Mouse (Mus musculus) kidney, adult 2 months (tissue): ENCODE data around the gene Dnajb12. TPM values are rescaled to one million over a fixed set of nuclear protein-coding genes. Genes with fewer than 3 reads are reported as not detected.
"Not testable (repeated sequence)": the region's sequence is repeated elsewhere in the genome, so short reads cannot be mapped to it uniquely, and the experiment has no call there.

Source experiments
- DNase-seq: peaks from one replicate; pipeline ENCODE4 v3.0.0; 2021
- H3K27ac ChIP-seq: fragments of 200-500 bp; 2 replicates; pipeline ENCODE4 v1.5.1; 2012; ENCODE audit warnings: low read depth, low read length, control low read depth, inconsistent platforms; ENCODE audit not compliant: insufficient read depth
- H3K27me3 ChIP-seq: fragments of 200-500 bp; replicated peaks from 2 replicates; pipeline ENCODE4 v1.6.1; 2012; ENCODE audit warnings: mild to moderate bottlenecking, moderate library complexity, low read length, inconsistent platforms; ENCODE audit not compliant: control insufficient read depth, insufficient read depth
- H3K36me3 ChIP-seq: fragments of 200-500 bp; 2 replicates; pipeline ENCODE4 v1.6.1; 2012; ENCODE audit warnings: mild to moderate bottlenecking, moderate library complexity, low read length, inconsistent platforms; ENCODE audit not compliant: control insufficient read depth, insufficient read depth
- H3K4me1 ChIP-seq: fragments of 200-500 bp; 2 replicates; pipeline ENCODE4 v1.6.1; 2011; ENCODE audit warnings: low read length; ENCODE audit not compliant: control insufficient read depth, insufficient read depth
- H3K4me3 ChIP-seq: fragments of 200-500 bp; 2 replicates; pipeline ENCODE4 v1.5.1; 2011; ENCODE audit warnings: mild to moderate bottlenecking, low read depth, low read length, control low read depth; ENCODE audit not compliant: insufficient read depth
- CTCF ChIP-seq: fragments of 200-500 bp; conservative IDR thresholded peaks from 2 replicates; pipeline ENCODE4 v1.5.1; 2011; ENCODE audit warnings: low read depth, mild to moderate bottlenecking, control low read depth, low read length, moderate library complexity, mixed read lengths; ENCODE audit not compliant: insufficient read depth, insufficient read length
- POLR2A ChIP-seq: fragments of 200-500 bp; IDR thresholded peaks from one replicate; pipeline ENCODE4 v1.6.1; 2011; ENCODE audit warnings: low read depth, low read length, control low read depth
- WGBS: fragments of 180-500 bp; shearing (Covaris S2); methylation state at CpG from one replicate; pipeline ENCODE4 v1.1.7; 2018; 5-methylcytosine and 5-hydroxymethylcytosine counted together
- polyA plus RNA-seq: library from polyadenylated mRNA; depleted of rRNA; stranded (reverse); fragments of >200 nt; gene quantifications from 2 replicates; pipeline ENCODE4 v1.2.3, GENCODE M21; 2012

Dnajb12 gene
- polyA plus RNA-seq, 1 experiment, result 85.8 TPM

GRCm38 (mm10) chr10:59873206-59873605 is 6.2 kb upstream of the Dnajb12 start:
- Histone ChIP-seq H3K27ac (no peak overlapping the region), H3K4me3 (no peak overlapping the region), H3K27me3 (no peaks in the 10 kb centered on the region), H3K4me1 (no peaks in the 10 kb centered on the region), H3K36me3 (no peaks in the 10 kb centered on the region)
- DNase-seq, result no peak
- TF ChIP-seq POLR2A (no peak), CTCF (no peak)
- 94% methylated on average over 5 of the region's 5 CpGs for WGBS

- no peak overlapping the region for H3K27ac ChIP-seq
- H3K4me3 ChIP-seq, result no peak overlapping the region
- TF ChIP-seq CTCF (no peak), POLR2A (no peak)
- H3K27me3 ChIP-seq, result no peaks in the 10 kb centered on the region
- DNase-seq, result no peak
- H3K36me3 ChIP-seq, result no peaks in the 10 kb centered on the region
- H3K4me1 ChIP-seq, result no peaks in the 10 kb centered on the region
- 71% methylated on average over 5 of the region's 5 CpGs for WGBS
These were observed 5.7 kb upstream of the Dnajb12 start for GRCm38 (mm10) chr10:59873613-59874012.

- H3K27me3 ChIP-seq, result no peaks in the 10 kb centered on the region
- H3K4me3 ChIP-seq, result no peak overlapping the region
- 47% methylated on average over 1 of the region's 1 CpGs for WGBS
- H3K36me3 ChIP-seq, result no peaks in the 10 kb centered on the region
- TF ChIP-seq POLR2A (no peak), CTCF (no peak)
- H3K4me1 ChIP-seq, result no peaks in the 10 kb centered on the region
- H3K27ac ChIP-seq, result no peak overlapping the region
- no peak for DNase-seq
These were observed 4.0 kb upstream of the Dnajb12 start for GRCm38 (mm10) chr10:59875396-59875795.

DNA sequence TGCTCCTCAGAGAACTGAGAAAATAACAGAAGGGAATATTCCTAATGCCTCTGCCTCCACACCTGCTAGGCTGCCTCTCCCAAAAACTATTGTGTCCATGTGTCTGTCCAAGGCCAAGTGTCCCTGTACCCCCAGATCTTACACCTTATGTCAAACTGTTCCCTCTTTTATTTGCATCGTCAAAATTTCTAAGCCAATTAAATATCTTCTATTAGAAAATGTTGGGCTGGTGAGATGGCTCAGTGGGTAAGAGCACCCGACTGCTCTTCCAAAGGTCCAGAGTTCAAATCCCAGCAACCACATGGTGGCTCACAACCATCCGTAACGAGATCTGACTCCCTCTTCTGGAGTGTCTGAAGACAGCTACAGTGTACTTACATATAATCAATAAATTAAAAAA is 2.7 kb upstream of the Dnajb12 start:
- DNase-seq, H3K4me1 ChIP-seq, H3K27me3 ChIP-seq, H3K36me3 ChIP-seq, H3K4me3 ChIP-seq, H3K27ac ChIP-seq: not testable (repeated sequence)
- WGBS, result 84% methylated on average over 4 of the region's 4 CpGs

GRCm38 (mm10) chr10:59877421-59878117 is 1.8 kb upstream of the Dnajb12 start:
- DNase-seq, result no peak
- TF ChIP-seq POLR2A, result no peak
- no peak for TF ChIP-seq CTCF
- WGBS, result 70% methylated on average over 15 of the region's 15 CpGs
- H3K4me3 ChIP-seq, result no peak overlapping the region
- H3K36me3 ChIP-seq, result no peaks in the 10 kb centered on the region
- peaks cover 11% of the 10 kb centered on the region; the same call in 1 of the 2 replicates for H3K4me1 ChIP-seq
- no peaks in the 10 kb centered on the region for H3K27me3 ChIP-seq
- no peak overlapping the region for H3K27ac ChIP-seq

GRCm38 (mm10) chr10:59878823-59879222 is 533 bp upstream of the Dnajb12 start:
- Histone ChIP-seq H3K27me3 (no peaks in the 10 kb centered on the region), H3K27ac (peak overlapping the region; percentile 64), H3K4me1 (peaks cover 14% of the 10 kb centered on the region; the same call in 1 of the 2 replicates), H3K36me3 (no peaks in the 10 kb centered on the region), H3K4me3 (peak overlapping the region; percentile 83)
- 9% methylated on average over 5 of the region's 5 CpGs for WGBS
- DNase-seq, result no peak
- no peak for TF ChIP-seq POLR2A
- no peak for TF ChIP-seq CTCF

- H3K36me3 ChIP-seq, result no peaks in the 10 kb centered on the region
- no peaks in the 10 kb centered on the region for H3K27me3 ChIP-seq
- DNase-seq, result no peak
- peaks cover 26% of the 10 kb centered on the region for H3K4me1 ChIP-seq
- peak overlapping the region; percentile 98 for H3K27ac ChIP-seq
- TF ChIP-seq POLR2A, result no peak
- under 1% methylated on average over 13 of the region's 13 CpGs for WGBS
- peak overlapping the region; percentile 83 for H3K4me3 ChIP-seq
These were observed 652 bp downstream of the Dnajb12 start for GRCm38 (mm10) chr10:59880029-59880386.

DNA sequence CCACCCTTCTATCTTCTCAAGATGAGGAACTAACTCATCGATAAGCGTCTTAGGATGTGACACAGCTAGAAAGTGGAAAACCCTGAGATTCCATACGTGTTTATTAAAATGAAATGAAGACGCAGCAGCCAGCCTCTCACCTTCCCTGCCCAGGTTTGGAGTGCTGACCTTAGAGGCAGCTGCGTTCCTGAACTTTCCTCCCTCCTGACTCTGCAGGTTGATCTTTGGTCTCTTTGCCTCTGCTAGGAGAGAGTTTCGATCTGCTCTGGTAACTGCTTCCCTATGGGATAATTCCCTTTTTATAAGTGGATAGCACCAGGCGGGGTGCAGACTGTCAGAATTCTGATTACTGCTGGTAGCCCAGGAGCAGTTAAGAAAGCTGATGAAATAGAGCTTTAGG is 1.5 kb downstream of the Dnajb12 start:
- Histone ChIP-seq H3K4me1 (peaks cover 34% of the 10 kb centered on the region), H3K4me3 (peak overlapping the region; percentile 20), H3K27ac (peak overlapping the region; percentile 98), H3K36me3 (no peaks in the 10 kb centered on the region), H3K27me3 (no peaks in the 10 kb centered on the region)
- DNase-seq, result peak; percentile 83
- WGBS, result 54% methylated on average over 7 of the region's 7 CpGs
- no peak for TF ChIP-seq POLR2A
- no peak for TF ChIP-seq CTCF
